Mouse (Mus musculus) spleen, adult 2 months (tissue): Measurements from ENCODE around the gene Ccr2.

Experiments
- CTCF ChIP-seq: fragments of 200-500 bp; IDR thresholded peaks from 2 replicates; pipeline ENCODE4 v1.5.1; 2011; ENCODE audit warnings: mild to moderate bottlenecking, inconsistent platforms; ENCODE audit not compliant: insufficient read depth, insufficient read length, insufficient replicate concordance; ENCODE audit errors: extremely low read depth
- POLR2A ChIP-seq: fragments of 200-500 bp; IDR thresholded peaks from 2 replicates; pipeline ENCODE4 v1.6.1; 2011; ENCODE audit warnings: low read depth, low read length, inconsistent platforms

DNA sequence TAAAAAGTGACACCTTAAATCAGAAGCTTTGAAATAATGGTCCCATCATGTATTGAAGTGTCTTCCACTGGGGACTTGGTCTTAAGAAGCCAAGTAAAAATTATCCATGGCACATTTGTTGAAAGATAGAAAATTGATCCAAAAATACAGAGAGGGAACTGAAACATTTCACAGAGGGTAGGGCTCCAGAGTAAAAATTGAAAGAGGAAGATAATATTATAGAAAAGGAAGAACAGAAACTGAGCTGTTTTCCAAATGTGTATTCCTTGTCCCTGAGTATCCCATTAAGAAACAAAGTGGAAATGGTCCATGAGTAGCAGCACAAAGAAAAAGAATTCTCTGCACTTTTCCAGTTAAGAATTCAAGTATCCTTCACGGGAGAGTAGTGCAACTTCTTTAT, 11.3 kb upstream of the Ccr2 start:
- TF ChIP-seq POLR2A (no peak), CTCF (no peak)
